Mouse (Mus musculus) cerebellum, adult 11 months (tissue): Measurements from ENCODE around the gene Etv6.

Source experiments
- DNase-seq: peaks from one replicate; pipeline ENCODE4 v3.0.0; 2022

Gene Etv6

GRCm38 (mm10) chr6:134262911-134263607 is 227.6 kb downstream of the Etv6 start:
- DNase-seq, result no peak

DNA sequence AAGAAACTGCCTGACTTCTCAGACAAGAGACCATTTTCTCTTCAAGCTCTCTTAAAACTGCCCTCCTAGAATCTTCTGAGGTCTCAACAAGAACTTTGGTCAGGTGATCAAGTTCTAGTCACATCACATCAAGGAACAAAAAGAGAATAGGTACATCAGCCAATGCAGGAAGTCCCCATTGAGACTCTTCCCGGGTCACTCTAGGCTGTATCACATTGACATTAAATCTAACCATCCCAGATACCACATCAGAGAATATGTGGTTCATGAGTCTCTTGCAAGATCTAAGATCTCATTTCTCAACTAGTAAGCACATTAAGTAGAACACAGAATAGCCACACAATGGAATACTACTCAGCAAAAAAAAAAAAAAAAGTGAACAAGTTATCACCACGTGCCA is 238.4 kb downstream of the Etv6 start:
- no peak for DNase-seq

GRCm38 (mm10) chr6:134276954-134277353 is 241.5 kb downstream of the Etv6 start:
- no peak for DNase-seq

GRCm38 (mm10) chr6:134282095-134282494 is 246.6 kb downstream of the Etv6 start:
- no peak for DNase-seq

- no peak for DNase-seq
Measured at GRCm38 (mm10) chr6:134291823-134292222, 256.3 kb downstream of the Etv6 start.

DNA sequence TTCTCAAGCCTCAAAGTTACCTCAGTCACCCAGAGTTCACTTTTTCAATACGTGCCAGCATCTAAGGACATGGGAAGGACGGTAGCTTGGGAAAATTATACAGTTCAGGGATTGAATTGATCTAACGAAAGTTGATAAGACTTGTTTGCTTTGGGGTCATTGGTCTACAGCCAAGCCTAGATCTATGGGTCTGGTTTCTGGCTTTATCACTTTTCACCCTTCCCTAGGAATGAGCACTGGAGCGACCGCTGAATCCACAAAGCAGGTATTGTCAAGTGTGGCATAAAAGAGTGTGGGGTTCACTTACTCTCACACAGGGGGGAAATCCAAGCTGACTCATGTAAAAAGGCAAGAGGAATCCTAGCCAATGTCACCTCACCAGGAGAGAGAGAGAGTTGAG is 256.9 kb downstream of the Etv6 start:
- no peak for DNase-seq

- DNase-seq, result no peak
Measured at GRCm38 (mm10) chr6:134293615-134294508, 258.4 kb downstream of the Etv6 start.

DNA sequence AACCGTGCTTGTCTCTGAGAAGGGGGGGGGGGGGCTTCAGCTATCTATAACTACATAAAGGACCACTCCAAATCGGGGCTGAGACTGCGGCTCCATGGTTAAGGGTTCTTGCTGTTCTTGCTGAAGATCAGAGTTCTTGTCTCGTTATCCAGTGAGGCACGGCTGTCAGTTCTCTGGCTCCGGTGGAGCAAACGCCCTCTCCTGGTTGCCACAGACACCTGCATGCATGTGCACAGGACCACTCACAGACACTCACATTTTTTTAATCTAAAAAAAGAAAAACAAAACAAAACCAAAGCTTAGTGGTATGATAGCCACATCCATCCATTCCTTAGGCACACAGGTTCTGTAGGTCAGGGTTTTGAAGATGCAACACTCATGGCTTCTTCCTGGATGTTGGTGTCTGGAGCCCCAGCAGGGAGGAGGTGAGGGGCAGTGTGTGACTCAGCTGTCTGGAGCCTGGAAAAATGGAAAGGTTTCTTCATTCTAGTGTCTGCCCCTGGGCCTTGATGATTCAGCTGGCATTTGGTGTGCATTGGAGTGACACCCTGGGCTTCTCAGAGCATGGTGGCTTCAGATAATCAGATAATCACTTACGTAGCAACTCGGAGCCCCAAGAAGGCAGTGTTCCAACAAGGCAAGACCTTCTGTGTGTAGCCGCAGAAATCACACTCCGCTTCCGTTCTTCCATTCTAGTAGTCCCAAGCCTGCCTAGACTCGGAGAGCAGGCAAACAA is 262.6 kb downstream of the Etv6 start:
- no peak for DNase-seq

- DNase-seq, result no peak
Measured at GRCm38 (mm10) chr6:134301951-134302350, 266.5 kb downstream of the Etv6 start.

- no peak for DNase-seq
Measured at GRCm38 (mm10) chr6:134311346-134311745, 275.8 kb downstream of the Etv6 start.

DNA sequence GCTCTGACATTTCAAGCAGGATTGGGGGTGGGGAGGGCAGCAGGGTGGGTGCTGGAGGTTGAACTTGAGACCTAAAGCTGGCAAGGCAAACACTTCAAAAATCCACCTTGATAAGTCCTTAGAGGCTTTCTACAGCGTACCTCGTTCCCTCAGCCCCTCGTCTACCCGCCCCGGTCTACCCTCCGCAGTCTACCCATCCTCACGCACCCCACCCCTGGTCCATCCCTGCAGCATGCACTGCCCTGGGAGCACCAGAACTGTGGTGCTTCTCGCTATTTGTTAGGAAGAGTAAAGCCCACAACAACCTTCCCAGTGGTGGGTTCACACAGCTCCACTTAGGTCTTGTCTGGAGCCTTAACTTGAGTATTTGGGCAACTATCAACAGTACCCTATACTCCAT is 277.1 kb downstream of the Etv6 start:
- no peak for DNase-seq

- DNase-seq, result no peak
Measured at GRCm38 (mm10) chr6:134317371-134317770, 281.9 kb downstream of the Etv6 start.
